Mouse (Mus musculus): Measurements from ENCODE around the gene Olfr298. TPM values are rescaled to one million over a fixed set of nuclear protein-coding genes. Genes with fewer than 3 reads are reported as not detected.

Olfr298 gene
- not detected in 2 replicates for polyA plus RNA-seq (2015; fragmentation: Nextera tagmentation; extraction: Ambion mirVana)

- Histone ChIP-seq H3K27me3 (replicated peaks; ENCODE audit: control insufficient read depth, insufficient read depth, low read length) (no peaks in the 10 kb centered on the region), H3K36me3 (ENCODE audit: control insufficient read depth, insufficient read depth) (no peaks in the 10 kb centered on the region), H3K9ac (ENCODE audit: low read depth, low read length) (no peak within 1 kb of the TSS), H3K27ac (ENCODE audit: low read depth, low read length) (no peak within 1 kb of the TSS), H3K4me1 (replicated peaks; ENCODE audit: control insufficient read depth, insufficient read depth, low read length) (no peaks in the 10 kb centered on the region), H3K4me3 (ENCODE audit: low read depth, low read length) (no peak within 1 kb of the TSS), H3K4me2 (replicated peaks; ENCODE audit: low read depth) (no peak within 1 kb of the TSS), H3K9me3 (ENCODE audit: control insufficient read depth) (no peaks in the 10 kb centered on the region)
- TF ChIP-seq CTCF (IDR thresholded peaks at IDR 0.05; ENCODE audit: low read depth), result no peak
- WGBS, result 81% methylated on average over 1 of the region's 1 CpGs
- no peak for ATAC-seq
Measured at GRCm38 (mm10) chr7:86492384-86492783, at the start of gene Olfr298. Gene Olfr298 (minus strand): TSS chr7:86492484.

GRCm38 (mm10) chr7:86519668-86520067, 27.4 kb upstream of the Olfr298 start, which contains the start of gene Olfr297:
Gene Olfr297 (plus strand): TSS chr7:86519968.
- H3K36me3 ChIP-seq (ENCODE audit: control insufficient read depth, insufficient read depth), result no peaks in the 10 kb centered on the region
- no peak within 1 kb of the TSS for H3K9ac ChIP-seq (ENCODE audit: low read depth, low read length)
- no peak within 1 kb of the TSS for H3K4me3 ChIP-seq (ENCODE audit: low read depth, low read length)
- TF ChIP-seq CTCF (IDR thresholded peaks at IDR 0.05; ENCODE audit: low read depth), result no peak
- no peaks in the 10 kb centered on the region for H3K4me1 ChIP-seq (replicated peaks; ENCODE audit: control insufficient read depth, insufficient read depth, low read length)
- H3K27me3 ChIP-seq (replicated peaks; ENCODE audit: control insufficient read depth, insufficient read depth, low read length), result no peaks in the 10 kb centered on the region
- H3K9me3 ChIP-seq (ENCODE audit: control insufficient read depth), result no peaks in the 10 kb centered on the region
- ATAC-seq, result no peak
- no peak within 1 kb of the TSS for H3K4me2 ChIP-seq (replicated peaks; ENCODE audit: low read depth)
- no peak within 1 kb of the TSS for H3K27ac ChIP-seq (ENCODE audit: low read depth, low read length)

- Histone ChIP-seq H3K9ac (ENCODE audit: low read depth, low read length) (no peak within 1 kb of the TSS), H3K36me3 (ENCODE audit: control insufficient read depth, insufficient read depth) (no peaks in the 10 kb centered on the region), H3K9me3 (ENCODE audit: control insufficient read depth) (no peaks in the 10 kb centered on the region), H3K27ac (ENCODE audit: low read depth, low read length) (no peak within 1 kb of the TSS), H3K4me2 (replicated peaks; ENCODE audit: low read depth) (no peak within 1 kb of the TSS), H3K4me1 (replicated peaks; ENCODE audit: control insufficient read depth, insufficient read depth, low read length) (no peaks in the 10 kb centered on the region), H3K27me3 (replicated peaks; ENCODE audit: control insufficient read depth, insufficient read depth, low read length) (no peaks in the 10 kb centered on the region), H3K4me3 (ENCODE audit: low read depth, low read length) (no peak within 1 kb of the TSS)
- no peak for TF ChIP-seq CTCF (IDR thresholded peaks at IDR 0.05; ENCODE audit: low read depth)
- no peak for ATAC-seq
- 80% methylated on average over 1 of the region's 1 CpGs for WGBS
Measured at GRCm38 (mm10) chr7:86459621-86460020, 32.7 kb downstream of the Olfr298 start, which contains the start of gene Olfr299. Gene Olfr299 (plus strand): TSS chr7:86459921.

Other genes starting within 250 kb of the Olfr298 start
- not detected in 2 replicates for gene Vmn2r76, start 246.2 kb downstream of the Olfr298 start, polyA plus RNA-seq (2015; fragmentation: Nextera tagmentation; extraction: Ambion mirVana)
- not detected in 2 replicates for gene Olfr310, start 215.3 kb downstream of the Olfr298 start, polyA plus RNA-seq (2015; fragmentation: Nextera tagmentation; extraction: Ambion mirVana)
- gene Olfr309, start 178.8 kb downstream of the Olfr298 start, polyA plus RNA-seq (2015; fragmentation: Nextera tagmentation; extraction: Ambion mirVana), result not detected in 2 replicates
- gene Olfr308, start 166.9 kb downstream of the Olfr298 start, polyA plus RNA-seq (2015; fragmentation: Nextera tagmentation; extraction: Ambion mirVana), result not detected in 2 replicates
- not detected in 2 replicates for gene Olfr307, start 154.9 kb downstream of the Olfr298 start, polyA plus RNA-seq (2015; fragmentation: Nextera tagmentation; extraction: Ambion mirVana)
- gene Olfr305, start 125.6 kb downstream of the Olfr298 start, polyA plus RNA-seq (2015; fragmentation: Nextera tagmentation; extraction: Ambion mirVana), result not detected in 2 replicates
- gene Olfr304, start 105.8 kb downstream of the Olfr298 start, polyA plus RNA-seq (2015; fragmentation: Nextera tagmentation; extraction: Ambion mirVana), result not detected in 2 replicates
- not detected in 2 replicates for gene Olfr303, start 94.7 kb downstream of the Olfr298 start, polyA plus RNA-seq (2015; fragmentation: Nextera tagmentation; extraction: Ambion mirVana)
- not detected in 2 replicates for gene Olfr301, start 88.6 kb downstream of the Olfr298 start, polyA plus RNA-seq (2015; fragmentation: Nextera tagmentation; extraction: Ambion mirVana)
- gene Olfr299, start 32.6 kb downstream of the Olfr298 start, polyA plus RNA-seq (2015; fragmentation: Nextera tagmentation; extraction: Ambion mirVana), result not detected in 2 replicates
- gene Olfr297, start 27.5 kb upstream of the Olfr298 start, polyA plus RNA-seq (2015; fragmentation: Nextera tagmentation; extraction: Ambion mirVana), result not detected in 2 replicates
- not detected in 2 replicates for gene Olfr295, start 91.4 kb upstream of the Olfr298 start, polyA plus RNA-seq (2015; fragmentation: Nextera tagmentation; extraction: Ambion mirVana)
- gene Olfr294, start 124.2 kb upstream of the Olfr298 start, polyA plus RNA-seq (2015; fragmentation: Nextera tagmentation; extraction: Ambion mirVana), result not detected in 2 replicates
- not detected in 2 replicates for gene Olfr293, start 156.6 kb upstream of the Olfr298 start, polyA plus RNA-seq (2015; fragmentation: Nextera tagmentation; extraction: Ambion mirVana)
- not detected in 2 replicates for gene Olfr292, start 195.8 kb upstream of the Olfr298 start, polyA plus RNA-seq (2015; fragmentation: Nextera tagmentation; extraction: Ambion mirVana)